Comparison of ENCODE assay signal across 9 mouse cellular contexts in the genomic region with DNA sequence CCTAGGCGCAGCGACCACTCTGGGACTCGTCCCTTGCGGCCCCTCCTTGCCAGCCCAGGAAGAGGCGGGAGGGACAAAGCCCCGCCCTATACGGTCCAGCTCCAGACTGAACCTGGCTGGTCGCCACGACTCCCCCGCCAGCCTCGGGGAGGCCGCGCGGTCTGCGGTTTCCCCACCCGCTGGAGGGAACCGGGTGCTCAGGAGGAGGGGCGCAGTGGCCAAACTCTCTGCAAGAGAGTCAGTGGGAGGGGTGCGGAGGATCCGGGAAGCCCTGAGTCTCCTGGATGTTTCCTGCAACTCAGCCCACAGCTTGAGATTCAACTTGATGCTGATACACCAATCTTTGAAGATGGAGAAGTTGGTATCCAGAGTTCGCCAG. TPM values are rescaled to one million over a fixed set of nuclear protein-coding genes. Genes with fewer than 3 reads are reported as not detected.
A peak's percentile ranks its signal among the peaks of the same experiment; 100 is the strongest.
DNase-seq lines count a peak whose midpoint lies in the region; ATAC-seq and TF ChIP-seq lines count a peak whose summit lies in the region.
"Had no signal": no experiment of that assay in that cellular context is flagged by ENCODE, and none has a peak within 500 bp of the region (broad histone marks: within the 10 kb centered on the region; RNA-seq: fewer than 3 reads in every experiment).

No protein-coding gene starts in this region.

- intact Hi-C loops in left cerebral cortex, postnatal 25 days (cut with DNase I), result no loop called here

- under 1% methylated on average over 21 of the region's 21 CpGs for WGBS in kidney, adult 2 months
- WGBS in lung, embryonic 14.5 days, result 0% methylated on average over 21 of the region's 21 CpGs
- WGBS in olfactory bulb, adult 2 months, result 3% methylated on average over 21 of the region's 21 CpGs

- H3K9me3 ChIP-seq in lung, embryonic 14.5 days (ENCODE audit: low read depth, low read length), result no peaks in the 10 kb centered on the region

- TF ChIP-seq POLR2A in kidney, adult 2 months (IDR thresholded peaks at IDR 0.05; ENCODE audit: low read depth, low read length), result no peak
- no peak for TF ChIP-seq POLR2A in olfactory bulb, adult 2 months (IDR thresholded peaks at IDR 0.05; ENCODE audit: insufficient read depth, low read depth, low read length)

- peak overlapping the region; percentile 50 for H3K4me3 ChIP-seq in kidney, adult 2 months (ENCODE audit: insufficient read depth, low read depth, low read length)
- H3K4me3 ChIP-seq in lung, embryonic 14.5 days (ENCODE audit: low read depth, low read length), result peak overlapping the region; percentile 58
- peak overlapping the region; percentile 22 for H3K4me3 ChIP-seq in olfactory bulb, adult 2 months (ENCODE audit: insufficient read depth, low read depth, low read length)

- H3K4me2 ChIP-seq in lung, embryonic 14.5 days, result peak overlapping the region; percentile 90

- no peak for TF ChIP-seq CTCF in kidney, adult 2 months (conservative IDR thresholded peaks at IDR 0.05; ENCODE audit: insufficient read depth, insufficient read length, low read depth, low read length)
- TF ChIP-seq CTCF in lung, embryonic 14.5 days (IDR thresholded peaks at IDR 0.05; ENCODE audit: low read depth), result no peak
- no peak for TF ChIP-seq CTCF in olfactory bulb, adult 2 months (IDR thresholded peaks at IDR 0.05; ENCODE audit: insufficient read depth, low read depth, low read length)

- H3K27ac ChIP-seq in kidney, adult 2 months (ENCODE audit: insufficient read depth, low read depth, low read length), result peak overlapping the region; percentile 25
- H3K27ac ChIP-seq in lung, embryonic 14.5 days (ENCODE audit: low read depth), result peak overlapping the region; percentile 70
- H3K27ac ChIP-seq in olfactory bulb, adult 2 months (ENCODE audit: insufficient read depth, low read depth, low read length), result no peak overlapping the region

- peak overlapping the region; percentile 56 for H3K9ac ChIP-seq in lung, embryonic 14.5 days

- no peaks in the 10 kb centered on the region; the same call in 1 of the 2 replicates for H3K27me3 ChIP-seq in kidney, adult 2 months (replicated peaks; ENCODE audit: control insufficient read depth, insufficient read depth, low read length)
- H3K27me3 ChIP-seq in lung, embryonic 14.5 days (ENCODE audit: insufficient read depth, low read length), result peaks cover 48% of the 10 kb centered on the region

- DNase-seq in left cerebral cortex, postnatal 25 days (ENCODE audit: low spot score in 2 of 2), result peak; percentile 50 to 53
- no peak for DNase-seq in left cerebral cortex, adult 9 months (ENCODE audit: low spot score in 2 of 2)
- peak; percentile 78 for DNase-seq in embryo, embryonic 9.5 days (ENCODE audit: extremely low spot score)
- DNase-seq in heart, adult 8-10 months (ENCODE audit: low spot score), result peak; percentile 86
- peak; percentile 82 for DNase-seq in kidney, adult 2 months
- DNase-seq in lung, embryonic 14.5 days, result peak; percentile 95

- H3K36me3 ChIP-seq in kidney, adult 2 months (ENCODE audit: control insufficient read depth, insufficient read depth, low read length), result no peaks in the 10 kb centered on the region
- H3K36me3 ChIP-seq in lung, embryonic 14.5 days (ENCODE audit: insufficient read depth), result no peaks in the 10 kb centered on the region

- 0 out of 2 replicates have a peak, but pooled peaks cover 5% of the 10 kb centered on the region for H3K4me1 ChIP-seq in kidney, adult 2 months (ENCODE audit: control insufficient read depth, insufficient read depth, low read length)
- peaks cover 14% of the 10 kb centered on the region for H3K4me1 ChIP-seq in lung, embryonic 14.5 days (ENCODE audit: insufficient read depth)
- peaks cover 33% of the 10 kb centered on the region for H3K4me1 ChIP-seq in olfactory bulb, adult 2 months (ENCODE audit: control insufficient read depth, insufficient read depth, low read length)

- ATAC-seq in lung, embryonic 14.5 days (ENCODE audit: insufficient read depth), result peak; percentile 91
- ATAC-seq in erythroid progenitor cell, adult 5-6 weeks (replicated peaks; ENCODE audit: low FRiP score, poor library complexity, severe bottlenecking), result no peak

RNA-seq across cellular contexts. Expression of a gene that starts 38.2 kb away (rescaled TPM):
- total RNA-seq in left cerebral cortex, postnatal 25 days (2021), result 10 to 100 TPM; 18.1 TPM
- total RNA-seq in heart, adult 8-10 months (2022), result 10 to 100 TPM; 42.1 to 59.5 (median 52.5) TPM
- polyA plus RNA-seq in kidney, adult 2 months (2012; rRNA removed), result 71.9 and 86.5 TPM in 2 replicates
- polyA plus RNA-seq in lung, embryonic 14.5 days (2014; fragmentation: Nextera tagmentation; extraction: Ambion mirVana), result 18.7 and 25.0 TPM in 2 replicates
- not detected in 2 replicates for polyA plus RNA-seq in olfactory bulb, adult 2 months (2012; ENCODE audit: insufficient read depth, insufficient read length, low replicate concordance, missing spikeins)
- 10.5 and 18.0 TPM in 2 replicates for total RNA-seq in erythroid progenitor cell, adult 5-6 weeks (2015; ENCODE audit: low replicate concordance)
- total RNA-seq in erythroid progenitor cell, adult 5-6 weeks (2017; ENCODE audit: low replicate concordance), result 2.4 TPM in 1 of 2 replicates, not detected in the other

RNA-seq across cellular contexts. Expression of a gene that starts 39.4 kb away (rescaled TPM):
- total RNA-seq in left cerebral cortex, postnatal 25 days (2021), result 100 to 1,000 TPM; 120 to 123 TPM
- 1 to 10 TPM in 3 of 4 experiments, under 1 TPM in 1; 0.86 to 1.3 (median 1.2) TPM for total RNA-seq in heart, adult 8-10 months (2022)
- 4.1 and 4.7 TPM in 2 replicates for polyA plus RNA-seq in kidney, adult 2 months (2012; rRNA removed)
- polyA plus RNA-seq in lung, embryonic 14.5 days (2014; fragmentation: Nextera tagmentation; extraction: Ambion mirVana), result 8.1 and 8.5 TPM in 2 replicates
- polyA plus RNA-seq in olfactory bulb, adult 2 months (2012; ENCODE audit: insufficient read depth, insufficient read length, low replicate concordance, missing spikeins), result not detected in 2 replicates
- 1.4 and 4.2 TPM in 2 replicates for total RNA-seq in erythroid progenitor cell, adult 5-6 weeks (2015; ENCODE audit: low replicate concordance)
- 0.51 and 1.6 TPM in 2 replicates for total RNA-seq in erythroid progenitor cell, adult 5-6 weeks (2017; ENCODE audit: low replicate concordance)
- total RNA-seq: neutrophil, adult 5-6 weeks had no signal

RNA-seq across cellular contexts. Expression of a gene that starts 57.5 kb away (rescaled TPM):
- under 1 TPM in 1 of 2 experiments, not detected in 1; 0.48 TPM for total RNA-seq in left cerebral cortex, postnatal 25 days (2021)
- not detected for total RNA-seq in heart, adult 8-10 months (2022)
- polyA plus RNA-seq in kidney, adult 2 months (2012; rRNA removed), result 1.4 and 1.9 TPM in 2 replicates
- 0.27 and 0.42 TPM in 2 replicates for polyA plus RNA-seq in lung, embryonic 14.5 days (2014; fragmentation: Nextera tagmentation; extraction: Ambion mirVana)
- not detected in 2 replicates for polyA plus RNA-seq in olfactory bulb, adult 2 months (2012; ENCODE audit: insufficient read depth, insufficient read length, low replicate concordance, missing spikeins)
- not detected in 2 replicates for total RNA-seq in erythroid progenitor cell, adult 5-6 weeks (2015; ENCODE audit: low replicate concordance)
- total RNA-seq in erythroid progenitor cell, adult 5-6 weeks (2017; ENCODE audit: low replicate concordance), result not detected in 2 replicates
- total RNA-seq: neutrophil, adult 5-6 weeks had no signal

RNA-seq across cellular contexts. Expression of a gene that starts 58.7 kb away (rescaled TPM):
- under 1 TPM; 0.18 to 0.21 TPM for total RNA-seq in left cerebral cortex, postnatal 25 days (2021)
- under 1 TPM; 0.12 to 0.88 (median 0.25) TPM for total RNA-seq in heart, adult 8-10 months (2022)
- polyA plus RNA-seq in kidney, adult 2 months (2012; rRNA removed), result 15.6 and 20.5 TPM in 2 replicates
- 1.6 and 1.8 TPM in 2 replicates for polyA plus RNA-seq in lung, embryonic 14.5 days (2014; fragmentation: Nextera tagmentation; extraction: Ambion mirVana)
- polyA plus RNA-seq in olfactory bulb, adult 2 months (2012; ENCODE audit: insufficient read depth, insufficient read length, low replicate concordance, missing spikeins), result not detected in 2 replicates
- total RNA-seq in erythroid progenitor cell, adult 5-6 weeks (2015; ENCODE audit: low replicate concordance), result not detected in 2 replicates
- not detected in 2 replicates for total RNA-seq in erythroid progenitor cell, adult 5-6 weeks (2017; ENCODE audit: low replicate concordance)
- total RNA-seq: neutrophil, adult 5-6 weeks had no signal

Comparison
In these comparisons a context has a peak if more than half of its experiments do, and no peak if none do; other contexts are left out.
1. DNase-seq: peak in left cerebral cortex, postnatal 25 days (2 of 2), embryo, embryonic 9.5 days (single experiment), heart, adult 8-10 months (single experiment), kidney, adult 2 months (single experiment) and lung, embryonic 14.5 days (single experiment); none in left cerebral cortex, adult 9 months (0 of 2).
2. RNA of a gene that starts 39.4 kb away (total RNA-seq): 120 to 123 TPM in left cerebral cortex, postnatal 25 days; 0.51 to 4.2 TPM in erythroid progenitor cell, adult 5-6 weeks and 0.86 to 1.3 TPM in heart, adult 8-10 months; every median in the first group is over 10 times any median in the second.
3. Peak in every context shown above with its lines, with median percentiles within 50 percentile points of each other: H3K4me3 ChIP-seq.